Mouse (Mus musculus) liver, adult (tissue): ENCODE data around the gene 1110008L16Rik.

Source experiments
- GATA4 ChIP-seq: IDR thresholded peaks from 2 replicates; pipeline ENCODE4 v1.6.1; 2014; ENCODE audit warnings: mild to moderate bottlenecking, low read length; ENCODE audit not compliant: insufficient replicate concordance

Gene 1110008L16Rik

DNA sequence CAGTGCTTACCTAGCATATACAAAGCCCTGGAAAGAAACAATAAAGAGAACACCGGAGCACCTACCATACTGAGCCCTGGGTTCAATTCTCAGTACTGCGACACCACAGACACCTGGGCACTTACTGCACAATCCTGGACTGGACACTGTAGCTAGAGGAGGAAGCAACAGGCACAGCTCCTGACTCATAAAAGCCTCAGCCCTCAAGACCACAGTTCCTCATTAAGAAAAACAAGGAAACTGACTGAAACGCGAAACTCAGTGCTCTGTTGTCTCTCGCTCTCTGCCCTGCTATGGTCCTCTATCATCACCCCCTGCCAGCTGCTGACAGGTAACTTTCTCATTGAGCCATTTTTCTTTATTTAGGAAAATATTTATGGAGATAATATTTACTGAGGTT lies at the start of gene 1110008L16Rik:
Gene 1110008L16Rik, plus strand, starts transcription at position 242 of the 400 bp plus-strand sequence.
- TF ChIP-seq GATA4, result no peak

DNA sequence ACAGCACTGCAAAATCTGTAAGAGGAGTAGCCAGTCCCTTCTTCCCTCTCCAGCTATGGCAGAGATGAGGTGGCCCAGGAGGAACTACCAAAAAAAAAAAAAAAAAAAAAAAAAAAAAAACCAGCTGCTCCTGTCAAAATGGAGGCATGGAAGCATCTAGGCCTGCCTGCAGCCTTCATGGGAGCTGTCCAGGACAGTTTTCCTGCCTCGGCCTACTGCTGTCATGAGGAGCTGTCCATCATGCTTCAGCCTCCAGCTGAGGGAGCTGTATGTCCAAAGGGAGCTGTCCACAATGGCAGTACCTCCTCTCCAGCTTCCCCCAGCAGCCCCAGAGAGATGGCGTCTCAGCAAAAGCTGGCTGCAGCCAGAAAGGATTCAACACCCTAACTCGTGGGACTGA lies 27.1 kb upstream of the 1110008L16Rik start:
- no peak for TF ChIP-seq GATA4

DNA sequence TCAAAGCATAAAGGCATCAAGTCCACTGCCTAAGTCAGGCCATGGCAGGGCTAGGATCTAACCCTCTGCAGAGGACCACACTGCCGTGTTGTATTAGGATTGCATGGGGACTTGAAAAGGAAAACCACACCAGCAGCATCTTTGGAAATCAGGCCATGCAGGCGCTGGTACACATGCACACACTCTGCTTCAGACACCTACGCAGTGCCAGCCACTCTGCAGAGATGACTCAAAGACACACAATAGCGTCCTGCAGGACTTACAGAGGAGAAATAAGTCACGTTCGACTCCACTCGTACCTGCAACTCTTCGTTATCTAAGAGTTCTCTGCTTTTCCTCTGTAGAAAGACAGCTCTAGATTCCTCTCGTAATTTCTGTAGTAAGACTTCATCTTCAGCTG lies 1.3 kb upstream of the 1110008L16Rik start:
- TF ChIP-seq GATA4, result no peak

DNA sequence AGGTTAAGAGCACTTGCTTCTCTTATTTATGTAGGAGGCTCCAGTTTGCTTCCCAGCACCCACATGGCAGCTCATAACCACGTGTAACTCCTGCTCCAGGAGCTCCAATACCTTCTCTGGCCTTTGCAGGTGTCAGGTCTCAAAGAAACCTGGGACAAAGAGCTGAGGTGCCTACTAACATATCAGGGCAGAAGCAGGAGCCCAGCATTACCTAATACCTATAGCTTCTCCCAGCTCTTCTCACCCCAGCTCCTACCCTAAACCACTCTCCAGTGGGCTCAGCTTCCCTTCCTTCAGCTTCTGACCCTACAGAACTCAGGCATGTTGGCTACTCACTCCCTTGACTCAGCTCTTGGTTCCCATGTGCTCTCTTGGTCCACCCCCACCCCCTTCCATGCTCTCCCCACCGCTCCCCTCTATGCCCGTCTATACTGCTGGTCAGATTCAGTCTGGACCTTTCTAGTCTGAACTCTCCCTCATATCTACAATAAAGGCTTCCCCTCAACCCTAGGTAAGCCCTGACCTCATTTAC lies 1.5 kb downstream of the 1110008L16Rik start:
- TF ChIP-seq GATA4, result no peak

DNA sequence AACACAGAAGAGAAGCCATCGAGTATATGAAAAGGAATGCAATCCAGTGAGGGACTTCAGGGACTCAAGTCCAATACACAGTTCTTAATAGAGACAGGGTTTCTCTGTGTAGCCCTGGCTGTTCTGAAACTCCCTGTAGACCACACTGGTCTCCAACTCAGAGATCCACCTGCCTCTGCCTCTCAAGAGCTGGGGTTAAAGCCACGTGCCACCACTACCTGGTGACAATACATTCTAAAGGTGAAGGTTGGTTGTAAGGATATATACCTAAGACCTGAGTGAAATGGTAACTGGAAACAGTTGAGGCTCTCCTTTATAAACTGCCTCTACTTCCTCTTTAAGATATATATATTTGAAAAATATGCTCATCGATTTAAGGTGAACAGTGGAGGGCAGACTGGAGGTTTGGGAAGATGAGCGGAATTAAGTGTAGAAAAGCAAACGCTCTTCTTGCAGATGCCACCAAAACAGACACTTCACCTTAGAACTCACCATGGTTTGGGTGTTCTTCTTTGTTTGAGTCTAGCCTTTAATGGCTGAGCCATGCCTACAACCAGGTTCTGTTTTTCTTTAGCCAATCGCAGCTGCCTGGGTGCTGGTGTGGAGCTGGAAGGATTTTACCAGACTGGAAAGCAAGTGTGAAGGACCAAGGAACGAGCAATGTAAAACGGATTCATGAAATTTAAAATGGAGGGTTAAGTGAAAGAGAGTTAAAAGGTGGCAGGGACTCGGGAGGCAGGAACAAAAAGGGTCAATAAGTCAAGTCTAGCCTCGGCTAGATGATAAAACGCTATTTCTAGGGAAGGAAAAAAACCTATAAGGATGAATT lies 2.3 kb downstream of the 1110008L16Rik start:
- TF ChIP-seq GATA4, result no peak

DNA sequence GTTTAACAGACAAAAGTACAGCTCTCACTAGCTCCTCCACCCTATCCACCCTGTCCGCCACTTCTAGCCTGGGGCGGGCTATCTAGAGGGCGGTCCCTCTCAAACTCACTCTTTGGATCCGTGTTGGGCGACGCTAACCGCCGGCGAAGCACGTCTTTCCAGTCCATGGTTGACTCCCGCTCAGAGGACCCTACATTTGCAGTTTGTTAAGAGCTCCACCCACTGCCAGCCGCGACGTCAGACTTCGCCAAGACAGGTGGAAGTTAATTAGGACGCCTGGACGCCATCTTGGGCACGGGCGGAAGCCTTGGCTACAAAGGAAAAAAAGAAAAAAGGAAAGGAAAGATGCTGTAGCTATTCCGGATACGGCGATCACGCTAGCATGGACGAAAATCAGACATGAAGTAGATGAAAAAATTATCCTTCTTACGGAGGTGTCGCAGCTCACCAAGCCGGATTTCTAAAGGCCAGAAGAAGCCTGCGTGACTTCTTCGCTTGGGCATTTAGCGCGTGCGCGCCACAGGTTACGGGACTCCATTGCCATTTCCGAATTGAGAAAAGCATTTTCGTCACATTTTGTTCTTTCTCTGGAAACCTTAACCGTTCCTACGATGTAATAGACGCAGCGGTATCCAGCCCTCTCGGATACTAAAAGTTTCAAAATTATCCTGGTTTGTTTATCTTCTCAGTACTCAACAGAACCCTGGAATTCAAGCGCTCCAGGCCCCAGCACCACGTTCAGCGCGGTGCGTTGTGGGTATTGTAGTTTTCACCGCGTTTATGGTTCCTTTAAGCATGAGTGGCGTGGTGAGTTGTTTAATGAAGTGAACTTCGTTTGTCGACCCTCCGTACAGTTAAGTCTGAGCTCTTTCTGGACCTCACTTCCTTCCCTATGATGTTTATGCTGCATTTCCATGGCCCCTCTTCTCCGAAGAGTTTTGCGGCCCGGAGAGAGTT lies 3.4 kb downstream of the 1110008L16Rik start, which contains the start of gene Ppp2r3c:
Gene Ppp2r3c, minus strand, starts transcription at position 514 of the 957 bp plus-strand sequence.
- no peak; the same call in 1 of the 2 replicates for TF ChIP-seq GATA4

DNA sequence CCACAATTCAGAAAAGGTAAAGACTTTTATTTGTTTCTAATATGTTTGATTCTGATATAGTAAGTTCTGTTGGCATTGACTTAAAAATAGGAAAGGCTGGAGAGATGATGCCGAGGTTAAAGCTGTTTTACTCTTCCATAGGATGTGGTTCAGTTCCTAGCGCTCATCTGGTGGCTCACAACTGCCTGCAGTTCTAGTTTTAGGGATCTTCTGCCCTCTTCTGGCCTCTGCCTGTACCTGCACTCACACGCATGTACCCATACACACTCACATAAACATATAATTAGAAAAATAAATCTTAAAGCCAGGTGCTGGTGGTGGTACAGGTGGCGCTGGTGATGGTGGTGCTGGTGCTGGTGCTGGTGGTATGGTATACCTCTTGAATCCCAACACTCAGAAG lies 7.0 kb downstream of the 1110008L16Rik start:
- TF ChIP-seq GATA4, result no peak

DNA sequence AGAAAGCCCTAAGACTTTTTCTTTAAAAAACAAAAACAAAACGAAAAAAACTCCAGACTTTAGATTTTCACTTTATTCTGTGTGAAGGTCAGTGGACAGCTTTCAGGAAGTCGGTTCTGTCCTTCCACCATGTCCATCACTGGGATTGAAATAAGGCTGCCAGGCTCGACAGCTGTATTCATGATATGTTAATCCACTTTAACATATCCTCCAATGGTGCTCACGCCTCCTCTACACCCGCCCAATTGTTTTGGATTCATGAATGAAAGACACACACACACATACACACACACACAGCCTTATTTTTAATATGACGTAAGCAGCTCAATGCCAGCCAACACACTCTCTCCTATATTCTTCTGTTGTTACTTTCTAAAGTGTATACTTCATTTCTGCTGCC lies 8.2 kb downstream of the 1110008L16Rik start:
- TF ChIP-seq GATA4, result no peak

DNA sequence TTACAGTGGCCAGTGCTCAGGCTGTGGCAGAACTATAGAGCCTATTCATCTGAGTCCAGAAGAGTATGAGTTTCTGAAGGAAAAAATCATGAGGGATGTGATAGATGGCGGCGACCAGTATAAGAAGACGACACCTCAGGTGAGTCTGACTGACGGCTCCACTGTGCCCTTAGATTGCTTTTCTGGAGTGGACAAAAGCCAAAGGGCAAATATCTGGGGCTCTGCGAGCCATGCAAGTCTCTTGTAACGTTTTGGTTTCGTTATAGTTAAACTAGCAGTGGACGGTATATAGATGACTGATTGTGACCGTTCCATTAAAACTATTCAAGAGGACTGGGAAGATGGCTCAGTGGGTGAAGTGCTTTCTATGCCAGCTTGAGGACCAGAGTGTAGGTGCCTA lies 9.4 kb downstream of the 1110008L16Rik start:
- no peak for TF ChIP-seq GATA4

DNA sequence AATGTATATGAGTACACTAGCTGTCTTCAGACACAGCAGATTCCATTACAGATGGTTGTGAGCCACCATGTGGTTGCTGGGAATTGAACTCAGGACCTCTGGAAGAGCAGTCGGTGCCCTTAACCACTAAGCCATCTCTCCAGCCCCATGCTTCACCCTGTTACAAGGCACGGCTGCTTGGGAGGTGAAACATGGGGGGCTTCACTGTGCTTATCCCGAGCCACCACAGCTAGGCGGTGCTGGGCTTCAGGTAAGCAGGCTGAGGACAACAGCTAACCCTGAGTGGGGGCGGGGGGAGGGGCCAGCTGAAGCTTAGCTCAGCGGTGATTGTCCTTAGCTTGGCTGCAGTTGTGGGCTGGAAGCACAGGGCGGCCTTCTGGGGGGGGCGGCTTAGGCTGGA lies 10.1 kb downstream of the 1110008L16Rik start:
- no peak for TF ChIP-seq GATA4

DNA sequence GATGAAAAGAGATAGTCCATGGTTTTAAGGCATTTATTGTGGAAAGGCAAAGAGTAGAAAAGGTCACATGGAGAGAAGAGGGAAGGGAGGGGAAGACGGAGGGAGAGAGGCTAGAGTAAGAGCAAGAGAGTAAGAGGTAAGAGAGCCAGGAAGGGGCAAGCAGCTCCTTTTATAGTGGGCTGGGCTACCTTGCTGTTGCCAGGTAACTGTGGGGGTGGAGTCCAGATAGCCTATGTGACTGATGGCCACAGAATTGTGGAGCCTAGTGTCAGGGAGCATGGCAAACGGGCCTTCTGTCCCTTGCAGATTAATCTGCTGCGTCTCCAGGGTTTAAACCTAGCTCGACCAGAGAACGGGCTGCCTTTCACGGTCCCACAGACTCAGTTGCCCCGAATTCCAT lies 12.5 kb downstream of the 1110008L16Rik start:
- TF ChIP-seq GATA4, result no peak

DNA sequence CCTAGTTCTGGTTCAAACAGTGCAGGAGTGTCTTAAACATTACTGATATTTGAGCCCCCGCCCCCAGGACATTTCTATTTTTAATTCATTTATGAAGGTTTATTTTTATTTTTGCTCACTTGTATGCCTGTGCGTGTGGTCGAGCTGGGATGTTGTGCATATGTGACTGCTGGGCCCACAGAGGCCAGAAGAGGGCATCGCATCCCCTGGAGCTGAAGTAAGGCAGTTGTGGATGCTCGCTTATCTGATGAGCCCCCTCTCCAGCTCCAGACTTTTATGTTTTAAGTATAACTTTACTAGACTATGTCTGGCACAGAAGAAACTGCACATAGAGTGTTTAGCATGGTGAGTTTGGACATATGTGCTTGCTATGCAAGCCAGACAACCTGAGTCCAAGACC lies 14.5 kb downstream of the 1110008L16Rik start:
- no peak for TF ChIP-seq GATA4

DNA sequence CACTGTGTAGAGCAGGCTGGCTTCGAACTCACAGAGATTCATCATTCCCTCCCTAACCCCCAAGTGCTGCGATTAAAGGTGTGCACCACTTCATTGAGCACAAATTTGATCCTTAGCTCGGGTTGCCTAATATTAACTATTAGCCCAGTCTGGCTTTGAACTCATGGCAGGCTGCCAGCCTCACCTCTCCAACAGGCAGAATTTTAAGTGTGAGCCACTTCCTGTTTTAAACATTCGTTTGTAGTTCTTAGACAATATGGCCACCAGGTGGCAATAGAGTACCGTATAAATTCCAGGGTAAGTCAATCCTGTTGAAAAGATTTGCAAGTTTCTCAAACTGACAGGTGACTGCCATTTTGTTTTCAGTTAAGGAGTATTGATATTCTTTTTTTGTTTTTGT lies 15.8 kb downstream of the 1110008L16Rik start:
- no peak for TF ChIP-seq GATA4

DNA sequence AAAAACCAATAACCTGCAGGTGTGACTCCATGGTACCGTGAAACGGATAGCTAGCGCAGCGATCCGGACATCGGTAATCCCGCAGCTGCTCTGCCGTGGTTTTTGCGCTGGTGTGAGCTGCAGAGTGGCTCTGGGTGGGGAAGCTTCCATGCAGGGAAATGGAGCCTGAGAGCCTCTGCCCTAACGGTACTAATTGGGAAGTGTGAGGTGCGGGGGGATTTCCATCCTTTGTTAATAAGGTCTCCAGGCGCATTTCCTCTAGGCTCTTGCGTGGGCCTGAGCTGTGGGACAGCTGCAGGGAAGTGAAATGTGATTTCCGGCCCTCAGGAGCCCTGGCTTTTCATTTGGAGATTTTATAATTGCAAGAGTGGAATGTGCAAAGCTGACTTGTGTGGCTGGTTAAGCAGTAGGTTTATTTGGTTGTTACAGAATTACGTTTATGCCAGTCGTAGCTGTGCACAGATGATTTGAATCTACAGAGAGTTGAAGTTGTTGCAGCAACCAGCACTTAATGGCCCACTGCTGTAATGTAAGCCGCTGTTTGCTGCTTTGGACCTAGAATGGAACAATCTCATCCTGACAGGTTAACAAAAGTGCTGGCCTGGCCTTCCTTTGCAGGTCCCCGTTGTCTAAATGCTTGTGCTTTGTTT lies 22.4 kb downstream of the 1110008L16Rik start:
- TF ChIP-seq GATA4, result no peak

DNA sequence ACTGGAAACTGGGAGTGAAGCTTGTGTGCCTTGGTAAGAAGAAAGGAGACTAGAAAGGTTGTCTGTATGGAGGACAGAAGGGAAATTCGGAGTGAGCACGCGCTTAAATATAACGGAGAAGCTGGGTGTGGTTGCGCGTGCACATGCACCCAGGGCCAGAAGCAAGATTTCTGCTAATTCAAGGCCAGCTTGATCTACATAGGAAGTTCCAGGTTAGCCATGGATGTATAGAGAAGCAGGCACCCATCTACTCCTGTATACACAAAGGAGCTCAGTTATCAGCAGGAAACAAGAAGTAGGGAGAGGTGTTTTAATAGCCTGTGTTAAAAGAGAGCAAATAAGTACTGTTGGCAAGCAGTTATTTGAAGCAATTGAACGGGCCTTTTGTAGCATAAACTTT lies 26.3 kb downstream of the 1110008L16Rik start:
- TF ChIP-seq GATA4, result no peak
